Mouse (Mus musculus) neural tube, embryonic 13.5 days (tissue): ENCODE data around the gene Cenpe. TPM values are rescaled to one million over a fixed set of nuclear protein-coding genes. Genes with fewer than 3 reads are reported as not detected.
A peak's percentile ranks its signal among the peaks of the same experiment; 100 is the strongest.

Experiments
- ATAC-seq: fragments of 200-750 bp; cut with Nextera tagmentation; 2 replicates; pipeline ENCODE4 v1.8.0; 2017; ENCODE audit warnings: low read depth, mild to moderate bottlenecking, moderate TSS enrichment, moderate library complexity
- H3K27ac ChIP-seq: fragments of 300-500 bp; sonication (generic); replicated peaks from 2 replicates; pipeline ENCODE4 v1.5.1; 2015; ENCODE audit warnings: moderate library complexity, mild to moderate bottlenecking, inconsistent platforms
- H3K27me3 ChIP-seq: fragments of 300-500 bp; sonication (generic); 2 replicates; pipeline ENCODE4 v1.6.1; 2015; ENCODE audit warnings: mild to moderate bottlenecking, inconsistent platforms
- H3K36me3 ChIP-seq: fragments of 300-500 bp; sonication (generic); 2 replicates; pipeline ENCODE4 v1.6.1; 2015; ENCODE audit warnings: mild to moderate bottlenecking, inconsistent platforms
- H3K4me1 ChIP-seq: fragments of 300-500 bp; sonication (generic); replicated peaks from 2 replicates; pipeline ENCODE4 v1.6.1; 2015; ENCODE audit warnings: inconsistent platforms
- H3K4me2 ChIP-seq: fragments of 300-500 bp; sonication (generic); 2 replicates; pipeline ENCODE4 v1.6.1; 2015; ENCODE audit warnings: inconsistent platforms, mild to moderate bottlenecking, moderate library complexity
- H3K4me3 ChIP-seq: fragments of 300-500 bp; sonication (generic); 2 replicates; pipeline ENCODE4 v1.5.1; 2015; ENCODE audit warnings: mild to moderate bottlenecking, inconsistent platforms
- H3K9ac ChIP-seq: fragments of 300-500 bp; sonication (generic); 2 replicates; pipeline ENCODE4 v1.6.1; 2015; ENCODE audit warnings: moderate library complexity, mild to moderate bottlenecking, inconsistent platforms
- H3K9me3 ChIP-seq: fragments of 300-500 bp; sonication (generic); 2 replicates; pipeline ENCODE4 v1.6.1; 2016; ENCODE audit warnings: inconsistent platforms
- WGBS: fragments of 180-500 bp; shearing (Covaris S2); methylation state at CpG from one replicate; pipeline ENCODE4 v1.1.7; 2015; 5-methylcytosine and 5-hydroxymethylcytosine counted together
- polyA plus RNA-seq: library from polyadenylated mRNA; unstranded; fragments of >200 nt; fragmentation: Nextera tagmentation; extraction: Ambion mirVana; gene quantifications from 2 replicates; pipeline ENCODE4 v1.2.1, GENCODE M21; 2015

The Cenpe gene
- polyA plus RNA-seq, 1 experiment from 2014 or later, result 5.4 TPM

DNA sequence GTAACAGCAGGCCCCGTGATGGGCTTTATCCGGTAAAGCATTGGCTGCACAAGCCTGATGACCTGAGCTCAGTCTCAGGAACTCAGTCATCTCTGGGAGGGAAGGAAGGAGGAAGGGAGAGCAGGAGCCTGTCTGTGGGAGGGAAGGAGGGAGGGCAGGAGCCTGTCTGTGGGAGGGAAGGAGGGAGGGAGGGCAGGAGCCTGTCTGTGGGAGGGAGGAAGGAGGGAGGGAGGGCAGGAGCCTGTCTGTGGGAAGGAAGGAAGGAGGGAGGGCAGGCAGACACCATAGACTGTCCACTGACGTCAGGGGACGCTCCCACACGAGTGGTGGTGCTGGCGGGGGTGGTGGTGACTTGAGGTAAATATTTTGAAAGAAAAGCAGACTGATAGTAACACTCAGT, 36.8 kb downstream of the Cenpe start:
- Histone ChIP-seq H3K27me3 (no peaks in the 10 kb centered on the region), H3K9me3 (no peaks in the 10 kb centered on the region), H3K9ac (no peak overlapping the region), H3K27ac (no peak overlapping the region), H3K4me2 (no peak overlapping the region), H3K36me3 (peaks cover 16% of the 10 kb centered on the region; the same call in 1 of the 2 replicates), H3K4me3 (no peak overlapping the region), H3K4me1 (no peaks in the 10 kb centered on the region)
- WGBS, result 80% methylated on average over 6 of the region's 6 CpGs
- no peak for ATAC-seq

GRCm38 (mm10) chr3:135251825-135252224, 39.5 kb downstream of the Cenpe start:
- Histone ChIP-seq H3K4me3 (no peak overlapping the region), H3K27ac (no peak overlapping the region), H3K27me3 (no peaks in the 10 kb centered on the region), H3K9ac (no peak overlapping the region), H3K36me3 (peaks cover 16% of the 10 kb centered on the region; the same call in 1 of the 2 replicates), H3K9me3 (no peaks in the 10 kb centered on the region), H3K4me2 (no peak overlapping the region), H3K4me1 (no peaks in the 10 kb centered on the region)
- 91% methylated on average over 6 of the region's 6 CpGs for WGBS
- no peak for ATAC-seq

GRCm38 (mm10) chr3:135254784-135255183, 42.4 kb downstream of the Cenpe start:
- Histone ChIP-seq H3K36me3 (peaks cover 9% of the 10 kb centered on the region), H3K27ac (no peak overlapping the region), H3K4me1 (no peaks in the 10 kb centered on the region), H3K27me3 (no peaks in the 10 kb centered on the region), H3K9me3 (no peaks in the 10 kb centered on the region), H3K9ac (no peak overlapping the region), H3K4me3 (no peak overlapping the region), H3K4me2 (no peak overlapping the region)
- ATAC-seq, result no peak

DNA sequence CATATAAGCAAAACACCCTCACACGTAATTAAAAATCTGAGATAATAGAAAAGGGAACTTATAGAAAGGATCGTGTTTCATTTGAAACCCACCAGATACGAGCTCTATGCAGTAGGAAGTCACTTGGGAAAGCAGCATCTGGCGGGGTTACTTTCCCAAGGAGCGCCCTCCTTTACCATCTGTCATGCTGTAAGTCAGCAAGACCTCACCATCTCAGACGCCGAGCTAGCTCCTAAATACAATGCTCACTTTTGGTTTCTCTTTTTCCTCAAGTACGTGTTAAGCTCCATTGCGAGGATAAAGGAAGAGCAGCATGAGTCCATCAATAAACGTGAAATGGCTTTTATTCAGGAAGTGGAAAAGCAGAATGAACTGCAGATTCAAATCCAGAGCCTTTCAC, 46.6 kb downstream of the Cenpe start:
- no peaks in the 10 kb centered on the region for H3K4me1 ChIP-seq
- no peak overlapping the region for H3K4me3 ChIP-seq
- ATAC-seq, result no peak
- H3K36me3 ChIP-seq, result peaks cover 13% of the 10 kb centered on the region
- WGBS, result 80% methylated on average over 10 of the region's 10 CpGs
- no peaks in the 10 kb centered on the region for H3K27me3 ChIP-seq
- no peak overlapping the region for H3K27ac ChIP-seq
- H3K9me3 ChIP-seq, result no peaks in the 10 kb centered on the region
- no peak overlapping the region for H3K4me2 ChIP-seq
- H3K9ac ChIP-seq, result no peak overlapping the region

DNA sequence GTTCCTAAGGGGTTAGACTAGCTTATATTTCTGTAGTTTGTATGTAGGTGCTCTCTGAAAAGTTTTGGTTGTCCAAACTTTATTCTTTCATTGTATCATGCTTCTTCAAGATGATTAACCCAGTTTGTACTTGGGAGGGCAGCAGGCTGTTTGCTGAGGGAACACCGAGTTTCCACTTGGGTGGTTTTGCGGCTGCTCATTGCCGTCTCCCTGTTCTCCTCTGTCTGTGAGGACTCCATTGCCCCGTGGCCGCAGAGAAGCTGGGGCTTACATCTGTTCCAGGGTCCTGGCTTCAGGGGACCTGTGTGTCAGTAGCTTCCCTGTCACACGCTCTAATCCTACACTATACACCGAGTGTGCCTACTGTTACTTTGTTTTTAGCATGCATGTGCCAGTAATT, 47.9 kb downstream of the Cenpe start:
- Histone ChIP-seq H3K27ac (no peak overlapping the region), H3K9ac (no peak overlapping the region), H3K4me2 (no peak overlapping the region), H3K36me3 (peaks cover 22% of the 10 kb centered on the region), H3K4me3 (no peak overlapping the region), H3K27me3 (no peaks in the 10 kb centered on the region), H3K9me3 (no peaks in the 10 kb centered on the region), H3K4me1 (no peaks in the 10 kb centered on the region)
- ATAC-seq, result no peak
- WGBS, result 79% methylated on average over 7 of the region's 7 CpGs

DNA sequence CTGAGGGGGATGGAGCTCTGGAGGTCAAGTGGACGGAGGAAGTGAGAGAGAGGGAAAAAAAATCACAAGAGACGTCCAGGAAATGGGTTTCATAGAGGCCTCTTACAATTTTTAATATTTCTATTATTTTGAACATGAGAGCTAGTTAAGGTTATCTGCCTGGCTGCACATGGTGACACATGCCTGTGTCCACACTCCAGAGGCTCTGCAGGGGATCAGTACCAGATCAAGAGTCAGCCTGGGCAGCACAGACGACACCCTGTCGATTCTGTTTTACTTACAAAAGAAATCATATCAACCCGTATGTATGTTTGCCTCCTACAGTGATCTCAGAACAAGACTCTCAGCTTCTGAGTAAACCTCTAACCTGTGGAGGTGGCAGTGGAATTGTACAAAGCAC, 56.3 kb downstream of the Cenpe start:
- no peak overlapping the region for H3K27ac ChIP-seq
- no peaks in the 10 kb centered on the region for H3K27me3 ChIP-seq
- H3K4me3 ChIP-seq, result no peak overlapping the region
- H3K9ac ChIP-seq, result no peak overlapping the region
- peaks cover 20% of the 10 kb centered on the region for H3K36me3 ChIP-seq
- ATAC-seq, result no peak
- 92% methylated on average over 5 of the region's 5 CpGs for WGBS
- H3K4me2 ChIP-seq, result no peak overlapping the region
- H3K4me1 ChIP-seq, result no peaks in the 10 kb centered on the region
- no peaks in the 10 kb centered on the region for H3K9me3 ChIP-seq

DNA sequence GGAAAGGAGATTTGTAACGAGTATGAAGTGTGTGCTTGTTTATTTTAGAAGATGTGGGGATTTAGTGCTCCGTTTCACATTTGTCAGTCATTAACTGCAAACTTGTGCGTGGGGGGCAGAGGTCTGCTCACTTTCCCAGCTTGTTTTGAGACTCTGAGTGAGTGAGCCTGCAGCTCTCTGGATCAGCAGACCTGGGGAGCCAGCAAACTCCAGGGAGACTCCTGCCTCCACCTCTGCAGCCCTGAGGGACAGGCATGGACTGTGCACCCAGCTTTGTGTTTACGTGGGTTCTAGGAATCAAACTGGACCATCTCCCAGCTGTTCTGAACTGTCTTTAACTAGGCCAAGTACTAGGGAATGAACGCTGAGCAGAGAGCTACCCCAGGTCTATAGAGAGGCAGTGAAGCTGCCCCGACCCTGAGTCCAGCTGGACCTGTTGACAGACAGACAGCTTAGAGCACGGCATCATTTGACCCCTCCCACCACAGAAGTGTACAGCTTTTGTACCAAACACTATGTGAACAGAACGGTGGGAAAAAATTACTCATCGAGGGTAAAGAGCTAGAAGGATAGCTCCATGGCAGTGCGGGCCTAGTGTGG, 57.2 kb downstream of the Cenpe start:
- no peak overlapping the region for H3K27ac ChIP-seq
- ATAC-seq, result no peak
- no peaks in the 10 kb centered on the region for H3K4me1 ChIP-seq
- H3K9me3 ChIP-seq, result no peaks in the 10 kb centered on the region
- H3K27me3 ChIP-seq, result no peaks in the 10 kb centered on the region
- H3K9ac ChIP-seq, result no peak overlapping the region
- WGBS, result 92% methylated on average over 10 of the region's 10 CpGs
- H3K36me3 ChIP-seq, result peaks cover 19% of the 10 kb centered on the region
- no peak overlapping the region for H3K4me2 ChIP-seq
- no peak overlapping the region for H3K4me3 ChIP-seq

DNA sequence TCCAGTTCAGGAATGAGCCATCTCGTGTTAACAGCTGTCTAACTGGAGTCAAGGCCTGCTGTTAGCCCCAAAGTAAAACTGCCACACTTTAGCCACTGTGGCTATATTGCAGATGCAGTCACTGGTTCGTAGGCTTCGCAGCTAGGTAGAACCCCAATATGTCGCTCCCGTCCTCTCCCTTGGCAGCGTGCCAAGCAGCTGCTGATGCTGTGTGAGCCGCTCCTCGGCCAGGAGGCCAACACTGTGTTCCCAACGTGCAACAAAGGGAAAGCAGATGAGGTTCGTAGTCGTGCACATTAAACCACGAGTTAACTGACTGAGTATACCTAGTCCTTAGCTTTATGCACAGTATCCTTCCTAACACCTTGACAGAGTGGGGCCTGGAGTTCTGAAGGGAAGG, 60.3 kb downstream of the Cenpe start:
- H3K9me3 ChIP-seq, result no peaks in the 10 kb centered on the region
- H3K4me1 ChIP-seq, result no peaks in the 10 kb centered on the region
- no peak overlapping the region for H3K4me2 ChIP-seq
- 75% methylated on average over 12 of the region's 12 CpGs for WGBS
- H3K27me3 ChIP-seq, result no peaks in the 10 kb centered on the region
- H3K9ac ChIP-seq, result no peak overlapping the region
- H3K36me3 ChIP-seq, result 0 out of 2 replicates have a peak, but pooled peaks cover 5% of the 10 kb centered on the region
- no peak for ATAC-seq
- H3K4me3 ChIP-seq, result no peak overlapping the region
- no peak overlapping the region for H3K27ac ChIP-seq

DNA sequence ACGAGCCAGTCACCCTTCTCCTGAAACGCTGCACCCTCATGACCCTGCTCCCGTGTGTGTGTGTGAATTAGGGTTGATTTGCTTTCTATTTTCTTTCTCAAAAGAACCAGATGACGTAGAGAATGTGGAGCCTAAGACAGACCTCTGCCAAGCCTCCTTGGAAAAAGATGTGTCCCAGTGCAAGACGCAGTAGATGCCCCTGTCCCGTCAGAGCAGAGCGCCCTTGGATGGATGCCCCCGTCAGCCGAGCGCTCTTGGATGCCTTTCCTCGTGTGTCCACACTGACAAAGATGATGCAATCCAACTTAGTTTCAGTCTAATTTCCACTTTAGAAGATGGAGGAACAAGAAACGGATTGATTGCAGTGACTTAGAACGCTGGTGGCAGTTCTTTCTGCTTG, 60.7 kb downstream of the Cenpe start:
- H3K9me3 ChIP-seq, result no peaks in the 10 kb centered on the region
- WGBS, result 90% methylated on average over 13 of the region's 13 CpGs
- ATAC-seq, result no peak

DNA sequence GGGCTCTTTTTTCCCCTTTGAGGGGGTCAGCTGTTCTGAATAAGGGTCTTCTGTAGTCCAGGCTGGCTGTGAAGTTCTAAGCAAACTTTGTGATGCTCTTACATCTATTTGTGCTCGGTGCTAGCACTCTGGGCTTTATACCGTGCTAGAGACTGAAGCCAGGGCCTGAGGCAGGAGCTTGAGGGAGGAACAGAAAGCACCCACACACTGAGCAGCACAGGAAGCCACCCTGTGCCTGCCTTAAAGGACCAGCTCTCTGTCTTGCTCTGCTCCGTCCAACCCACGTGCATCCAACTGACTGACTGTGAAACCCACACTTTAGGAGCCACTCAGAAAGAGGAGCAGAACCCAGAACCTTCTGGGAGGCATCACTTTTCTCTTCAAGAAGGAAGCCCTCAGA, 67.8 kb downstream of the Cenpe start:
- no peak overlapping the region for H3K4me3 ChIP-seq
- no peaks in the 10 kb centered on the region for H3K9me3 ChIP-seq
- no peaks in the 10 kb centered on the region for H3K36me3 ChIP-seq
- WGBS, result 77% methylated on average over 4 of the region's 4 CpGs
- 0 out of 2 replicates have a peak, but pooled peaks cover 8% of the 10 kb centered on the region for H3K4me1 ChIP-seq
- no peak; the same call in 1 of the 2 replicates for ATAC-seq
- H3K9ac ChIP-seq, result peak overlapping the region; percentile 49; the same call in 1 of the 2 replicates
- H3K4me2 ChIP-seq, result no peak overlapping the region
- H3K27ac ChIP-seq, result no peak overlapping the region
- no peaks in the 10 kb centered on the region for H3K27me3 ChIP-seq

More for the DNA sequence above, 60.7 kb downstream of the Cenpe start:
- Histone ChIP-seq H3K36me3 (0 out of 2 replicates have a peak, but pooled peaks cover 5% of the 10 kb centered on the region), H3K4me2 (no peak overlapping the region), H3K27ac (no peak overlapping the region), H3K27me3 (no peaks in the 10 kb centered on the region), H3K4me1 (no peaks in the 10 kb centered on the region), H3K4me3 (no peak overlapping the region), H3K9ac (no peak overlapping the region)

- Histone ChIP-seq H3K9me3 (no peaks in the 10 kb centered on the region), H3K4me3 (no peak within 1 kb of the TSS), H3K27ac (peak within 1 kb of the TSS; percentile 25), H3K4me1 (0 out of 2 replicates have a peak, but pooled peaks cover 8% of the 10 kb centered on the region), H3K36me3 (no peaks in the 10 kb centered on the region), H3K27me3 (no peaks in the 10 kb centered on the region), H3K9ac (peak within 1 kb of the TSS; percentile 49), H3K4me2 (peak within 1 kb of the TSS; percentile 37)
- 28% methylated on average over 14 of the region's 14 CpGs for WGBS
- peak; percentile 87 for ATAC-seq
These were observed 68.5 kb downstream of the Cenpe start, which contains the start of gene Bdh2 for GRCm38 (mm10) chr3:135280669-135281415. Gene Bdh2 (plus strand): TSS chr3:135281221.

DNA sequence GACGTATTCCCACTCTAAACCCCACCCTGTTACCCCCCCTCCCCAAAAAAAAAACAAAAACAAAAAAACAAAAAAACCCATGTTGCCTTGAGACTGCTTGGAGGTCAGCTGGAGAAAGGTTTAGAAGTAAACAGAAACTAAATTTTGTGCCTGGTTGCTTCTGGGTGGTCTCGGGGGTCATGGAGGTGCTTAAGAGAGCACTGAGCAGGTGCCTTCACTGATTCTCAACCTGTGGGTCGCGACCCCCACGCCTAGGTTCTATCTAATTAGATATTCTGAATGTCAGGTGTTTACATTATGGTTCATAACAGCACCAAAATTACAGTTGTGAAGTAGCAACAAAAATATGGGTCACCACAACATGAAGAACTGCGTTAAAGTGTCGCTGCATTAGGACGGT, 69.4 kb downstream of the Cenpe start:
- Histone ChIP-seq H3K27me3 (no peaks in the 10 kb centered on the region), H3K9ac (no peak overlapping the region), H3K4me2 (no peak overlapping the region), H3K36me3 (no peaks in the 10 kb centered on the region), H3K27ac (no peak overlapping the region), H3K9me3 (no peaks in the 10 kb centered on the region), H3K4me1 (0 out of 2 replicates have a peak, but pooled peaks cover 8% of the 10 kb centered on the region), H3K4me3 (no peak overlapping the region)
- no peak for ATAC-seq
- WGBS, result 85% methylated on average over 8 of the region's 8 CpGs
